ENCODE assay signal across 8 mouse cellular contexts in genomic region chr5:147564140-147564590, GRCm38 (mm10).
DNase-seq lines count a peak whose midpoint lies in the region; ATAC-seq lines count a peak whose summit lies in the region.

No protein-coding gene starts in this region.

- H3K27me3 ChIP-seq in liver, embryonic 13.5 days: no peaks in the 10 kb centered on the region; the same call in 1 of the 2 replicates
- H3K27me3 ChIP-seq in liver, embryonic 11.5 days (replicated peaks; ENCODE audit: control insufficient read depth, insufficient read depth, low read length): no peaks in the 10 kb centered on the region
- 0 out of 2 replicates have a peak, but pooled peaks cover 6% of the 10 kb centered on the region for H3K27me3 ChIP-seq in embryonic facial prominence, embryonic 10.5 days (replicated peaks; ENCODE audit: low read depth, poor library complexity, severe bottlenecking)
- no peaks in the 10 kb centered on the region for H3K27me3 ChIP-seq in intestine, embryonic 16.5 days (replicated peaks; ENCODE audit: control insufficient read depth, insufficient read depth, low read length)
- H3K27me3 ChIP-seq in neural tube, embryonic 13.5 days: no peaks in the 10 kb centered on the region

- H3K27ac ChIP-seq in liver, embryonic 13.5 days: no peak overlapping the region
- H3K27ac ChIP-seq in liver, embryonic 11.5 days (ENCODE audit: low read depth, low read length): no peak overlapping the region
- H3K27ac ChIP-seq in embryonic facial prominence, embryonic 10.5 days (replicated peaks): no peak overlapping the region
- no peak overlapping the region for H3K27ac ChIP-seq in intestine, embryonic 16.5 days (ENCODE audit: low read length)
- no peak overlapping the region for H3K27ac ChIP-seq in neural tube, embryonic 13.5 days (replicated peaks)

- H3K9me3 ChIP-seq in liver, embryonic 13.5 days (replicated peaks): no peaks in the 10 kb centered on the region
- no peaks in the 10 kb centered on the region for H3K9me3 ChIP-seq in liver, embryonic 11.5 days (ENCODE audit: control insufficient read depth, low read length)
- H3K9me3 ChIP-seq in embryonic facial prominence, embryonic 10.5 days: no peaks in the 10 kb centered on the region
- no peaks in the 10 kb centered on the region for H3K9me3 ChIP-seq in intestine, embryonic 16.5 days (ENCODE audit: control insufficient read depth, low read length)
- no peaks in the 10 kb centered on the region for H3K9me3 ChIP-seq in neural tube, embryonic 13.5 days

- no peak overlapping the region for H3K9ac ChIP-seq in liver, embryonic 13.5 days
- H3K9ac ChIP-seq in liver, embryonic 11.5 days (ENCODE audit: low read depth, low read length): no peak overlapping the region
- 0 out of 2 replicates have a peak overlapping the region, but pooled peaks have one; percentile 38 for H3K9ac ChIP-seq in intestine, embryonic 16.5 days (ENCODE audit: low read depth, low read length)
- H3K9ac ChIP-seq in neural tube, embryonic 13.5 days: no peak overlapping the region

- peak overlapping the region; percentile 32; the same call in 1 of the 2 replicates for H3K4me2 ChIP-seq in liver, embryonic 13.5 days
- no peak overlapping the region for H3K4me2 ChIP-seq in liver, embryonic 11.5 days
- peak overlapping the region; percentile 55 for H3K4me2 ChIP-seq in intestine, embryonic 16.5 days (ENCODE audit: low read depth, low read length)
- H3K4me2 ChIP-seq in neural tube, embryonic 13.5 days: peak overlapping the region; percentile 33; the same call in 1 of the 2 replicates

- no peak overlapping the region for H3K4me3 ChIP-seq in liver, embryonic 13.5 days (replicated peaks)
- H3K4me3 ChIP-seq in liver, embryonic 11.5 days (ENCODE audit: low read depth, low read length): no peak overlapping the region
- peak overlapping the region; percentile 34; the same call in 1 of the 2 replicates for H3K4me3 ChIP-seq in embryonic facial prominence, embryonic 10.5 days
- peak overlapping the region; percentile 38 for H3K4me3 ChIP-seq in intestine, embryonic 16.5 days (ENCODE audit: low read length)
- no peak overlapping the region for H3K4me3 ChIP-seq in neural tube, embryonic 13.5 days

- no peak; the same call in 1 of the 2 replicates for ATAC-seq in liver, embryonic 13.5 days (ENCODE audit: low read depth)
- ATAC-seq in liver, embryonic 11.5 days (replicated peaks; ENCODE audit: low FRiP score): no peak
- ATAC-seq in intestine, embryonic 16.5 days: peak; percentile 81
- ATAC-seq in neural tube, embryonic 13.5 days (ENCODE audit: low read depth): 0 out of 2 replicates have a peak, but pooled peaks have one; percentile 23

- intact Hi-C loops in left cerebral cortex, postnatal 10 days (cut with DNase I): no loop called here

- WGBS in liver, embryonic 13.5 days (ENCODE audit: insufficient replicate concordance): 43% methylated on average over 16 of the region's 16 CpGs
- WGBS in liver, embryonic 11.5 days: 42% methylated on average over 16 of the region's 16 CpGs
- WGBS in embryonic facial prominence, embryonic 10.5 days: 26% methylated on average over 16 of the region's 16 CpGs
- 22% methylated on average over 16 of the region's 16 CpGs for WGBS in intestine, embryonic 16.5 days
- 26% methylated on average over 16 of the region's 16 CpGs for WGBS in neural tube, embryonic 13.5 days

- no peaks in the 10 kb centered on the region for H3K36me3 ChIP-seq in liver, embryonic 13.5 days
- H3K36me3 ChIP-seq in liver, embryonic 11.5 days (ENCODE audit: control insufficient read depth, insufficient read depth, low read length): no peaks in the 10 kb centered on the region
- no peaks in the 10 kb centered on the region for H3K36me3 ChIP-seq in embryonic facial prominence, embryonic 10.5 days (replicated peaks)
- no peaks in the 10 kb centered on the region for H3K36me3 ChIP-seq in intestine, embryonic 16.5 days (ENCODE audit: control insufficient read depth, insufficient read depth, low read length)
- no peaks in the 10 kb centered on the region for H3K36me3 ChIP-seq in neural tube, embryonic 13.5 days

- DNase-seq in liver, embryonic 13.5 days: no peak
- DNase-seq in liver, embryonic 11.5 days (ENCODE audit: low spot score): no peak
- no peak for DNase-seq in embryonic facial prominence, embryonic 10.5 days (ENCODE audit: low spot score)
- DNase-seq in left cerebral cortex, postnatal 10 days (ENCODE audit: extremely low spot score in 1 of 2, low spot score in 2 of 2): no peak
- no peak for DNase-seq in gastrocnemius, postnatal 25 days
- DNase-seq in layer of hippocampus, adult 9-10 months (ENCODE audit: low spot score): no peak

- H3K4me1 ChIP-seq in liver, embryonic 13.5 days (replicated peaks): 0 out of 2 replicates have a peak, but pooled peaks cover 4% of the 10 kb centered on the region
- H3K4me1 ChIP-seq in liver, embryonic 11.5 days (replicated peaks; ENCODE audit: control insufficient read depth, insufficient read depth, low read length): no peaks in the 10 kb centered on the region
- peaks cover 9% of the 10 kb centered on the region for H3K4me1 ChIP-seq in embryonic facial prominence, embryonic 10.5 days
- H3K4me1 ChIP-seq in intestine, embryonic 16.5 days (ENCODE audit: control insufficient read depth, insufficient read depth, low read length): no peaks in the 10 kb centered on the region
- H3K4me1 ChIP-seq in neural tube, embryonic 13.5 days (replicated peaks): peaks cover 8% of the 10 kb centered on the region; the same call in 1 of the 2 replicates

Comparison
In these comparisons a context has a peak if more than half of its experiments do, and no peak if none do; other contexts are left out.
1. ATAC-seq: peak in intestine, embryonic 16.5 days (single experiment) and neural tube, embryonic 13.5 days (single experiment); none in liver, embryonic 13.5 days (single experiment) and liver, embryonic 11.5 days (single experiment).
2. H3K4me3 ChIP-seq: peak in embryonic facial prominence, embryonic 10.5 days (single experiment) and intestine, embryonic 16.5 days (single experiment); none in liver, embryonic 13.5 days (single experiment), liver, embryonic 11.5 days (single experiment) and neural tube, embryonic 13.5 days (single experiment).